Mouse (Mus musculus) CH12.LX (cell line): ENCODE measurements around the gene Cdh23. TPM values are rescaled to one million over a fixed set of nuclear protein-coding genes. Genes with fewer than 3 reads are reported as not detected.

Source experiments
- DNase-seq: peaks from one replicate; pipeline ENCODE4 v3.0.0-alpha.2; 2013; ENCODE audit errors: extremely low read depth
- H3K27ac ChIP-seq: 2 replicates; pipeline ENCODE4 v1.5.1; 2012; ENCODE audit warnings: low read depth, mild to moderate bottlenecking, control low read depth, moderate library complexity; ENCODE audit not compliant: insufficient read depth
- H3K27me3 ChIP-seq: replicated peaks from 2 replicates; pipeline ENCODE3; 2012; ENCODE audit warnings: inconsistent platforms
- H3K36me3 ChIP-seq, 2 experiments: replicated peaks in 1 of 2; 2 replicates each; pipeline versions ENCODE3 to v1.6.1; 2012; ENCODE audit warnings: inconsistent platforms in 1 of 2, low read length in 1 of 2, mild to moderate bottlenecking in 1 of 2, mixed read lengths in 1 of 2, moderate library complexity in 1 of 2; ENCODE audit not compliant: control insufficient read depth in 1 of 2, insufficient read depth in 1 of 2
- H3K4me1 ChIP-seq, 2 experiments: 2 replicates each; pipeline ENCODE4 v1.6.1; 2012; ENCODE audit warnings: inconsistent platforms in 1 of 2, moderate library complexity in 1 of 2; ENCODE audit not compliant: insufficient read depth in 2 of 2, control insufficient read depth in 1 of 2
- H3K4me2 ChIP-seq: 2 replicates; pipeline ENCODE4 v1.6.1; 2012; ENCODE audit warnings: low read depth, mild to moderate bottlenecking, control low read depth; ENCODE audit not compliant: poor library complexity, insufficient read depth, severe bottlenecking
- H3K4me3 ChIP-seq, 3 experiments: fragments of 150-350 bp in 1 of 3; sonication (generic) in 1 of 3; replicated peaks in 1 of 3; 2 replicates each; pipeline versions ENCODE3 to v1.5.1; 2011 to 2012; ENCODE audit warnings: low read depth in 2 of 3, low read length in 2 of 3, mild to moderate bottlenecking in 2 of 3, moderate library complexity in 2 of 3, control low read depth in 1 of 3, improper control_type of control experiment in 1 of 3, inconsistent platforms in 1 of 3, mixed read lengths in 1 of 3; ENCODE audit not compliant: poor library complexity in 1 of 3
- H3K79me2 ChIP-seq: replicated peaks from 2 replicates; pipeline ENCODE4 v1.6.1; 2012; ENCODE audit warnings: mild to moderate bottlenecking, moderate library complexity; ENCODE audit not compliant: control insufficient read depth, poor library complexity, insufficient read depth, severe bottlenecking; ENCODE audit errors: extremely low read depth
- H3K9ac ChIP-seq: 2 replicates; pipeline ENCODE4 v1.6.1; 2012; ENCODE audit warnings: low read depth, mild to moderate bottlenecking, control low read depth, moderate library complexity; ENCODE audit not compliant: insufficient read depth
- H3K9me3 ChIP-seq: replicated peaks from 2 replicates; pipeline ENCODE3; 2012; ENCODE audit warnings: low read length, inconsistent platforms, mixed read lengths
- BHLHE40 ChIP-seq: IDR thresholded peaks from 2 replicates; pipeline ENCODE4 v1.6.1; 2011; ENCODE audit warnings: mild to moderate bottlenecking, low read depth, low read length, improper control_type of control experiment
- CHD1 ChIP-seq: IDR thresholded peaks from 2 replicates; pipeline ENCODE4 v1.6.1; 2012; ENCODE audit warnings: low read depth, low read length, improper control_type of control experiment, inconsistent platforms
- CHD2 ChIP-seq: IDR thresholded peaks from 2 replicates; pipeline ENCODE4 v1.6.1; 2011; ENCODE audit warnings: low read length, improper control_type of control experiment
- ELF1 ChIP-seq: IDR thresholded peaks from 2 replicates; pipeline ENCODE4 v1.6.1; 2014; ENCODE audit warnings: low read depth, mild to moderate bottlenecking, inconsistent platforms, low read length, improper control_type of control experiment
- EP300 ChIP-seq: IDR thresholded peaks from 2 replicates; pipeline ENCODE4 v1.6.1; 2011; ENCODE audit warnings: low read length, improper control_type of control experiment
- ETS1 ChIP-seq: conservative IDR thresholded peaks from 2 replicates; pipeline ENCODE4 v1.6.1; 2012; ENCODE audit warnings: low read depth, mild to moderate bottlenecking, inconsistent platforms, low read length, improper control_type of control experiment, moderate library complexity
- IRF4 ChIP-seq: IDR thresholded peaks from 2 replicates; pipeline ENCODE4 v1.6.1; 2014; ENCODE audit warnings: low read depth, mild to moderate bottlenecking, inconsistent platforms, low read length, improper control_type of control experiment
- MAFK ChIP-seq: IDR thresholded peaks from 2 replicates; pipeline ENCODE4 v1.6.1; 2011; ENCODE audit warnings: low read length, improper control_type of control experiment; ENCODE audit not compliant: insufficient replicate concordance
- MAZ ChIP-seq: IDR thresholded peaks from 2 replicates; pipeline ENCODE4 v1.6.1; 2012; ENCODE audit warnings: low read depth, mild to moderate bottlenecking, inconsistent platforms, low read length, improper control_type of control experiment, moderate library complexity
- MEF2A ChIP-seq: IDR thresholded peaks from 2 replicates; pipeline ENCODE4 v1.6.1; 2014; ENCODE audit warnings: low read depth, mild to moderate bottlenecking, inconsistent platforms, low read length, improper control_type of control experiment, borderline replicate concordance
- MXI1 ChIP-seq: IDR thresholded peaks from 2 replicates; pipeline ENCODE4 v1.6.1; 2011; ENCODE audit warnings: mild to moderate bottlenecking, low read depth, low read length, improper control_type of control experiment
- MYC ChIP-seq: IDR thresholded peaks from 2 replicates; pipeline ENCODE4 v1.6.1; 2011; ENCODE audit warnings: low read depth, mild to moderate bottlenecking, improper control_type of control experiment, low read length
- NRF1 ChIP-seq: IDR thresholded peaks from 2 replicates; pipeline ENCODE4 v1.6.1; 2014; ENCODE audit warnings: low read depth, mild to moderate bottlenecking, inconsistent platforms, low read length, improper control_type of control experiment, moderate library complexity
- POLR2A ChIP-seq: IDR thresholded peaks from 2 replicates; pipeline ENCODE4 v1.6.1; 2011; ENCODE audit warnings: low read depth, mild to moderate bottlenecking, improper control_type of control experiment, low read length
- RCOR1 ChIP-seq: conservative IDR thresholded peaks from 2 replicates; pipeline ENCODE4 v1.6.1; 2012; ENCODE audit warnings: low read depth, mild to moderate bottlenecking, inconsistent platforms, low read length, improper control_type of control experiment
- SIN3A ChIP-seq: IDR thresholded peaks from 2 replicates; pipeline ENCODE4 v1.6.1; 2012; ENCODE audit warnings: low read length, improper control_type of control experiment, inconsistent platforms
- SMC3 ChIP-seq: IDR thresholded peaks from 2 replicates; pipeline ENCODE4 v1.6.1; 2011; ENCODE audit warnings: low read depth, low read length, improper control_type of control experiment
- TCF12 ChIP-seq: IDR thresholded peaks from 2 replicates; pipeline ENCODE4 v1.6.1; 2014; ENCODE audit warnings: low read depth, mild to moderate bottlenecking, inconsistent platforms, low read length, improper control_type of control experiment
- USF1 ChIP-seq: IDR thresholded peaks from 2 replicates; pipeline ENCODE4 v1.6.1; 2014; ENCODE audit warnings: low read depth, mild to moderate bottlenecking, inconsistent platforms, low read length, improper control_type of control experiment
- ZMIZ1 ChIP-seq: IDR thresholded peaks from 2 replicates; pipeline ENCODE4 v1.6.1; 2012; ENCODE audit warnings: low read depth, mild to moderate bottlenecking, inconsistent platforms, low read length, improper control_type of control experiment
- ZNF384 ChIP-seq: IDR thresholded peaks from 2 replicates; pipeline ENCODE4 v1.6.1; 2012; ENCODE audit warnings: low read depth, low read length, improper control_type of control experiment, inconsistent platforms
- dilution Hi-C: fragments of 300-500 bp; cut with MboI; formaldehyde crosslinking; loops from 2 replicates; pipeline ENCODE4 v1.14.3; 2020; ENCODE audit warnings: low sequenced_read_pairs; ENCODE audit not compliant: extremely low pct_unique_long_range_greater_than_20kb, extremely low pct_ligation_motif_present
- in situ Hi-C: fragments of 300-500 bp; cut with MboI; formaldehyde crosslinking; loops from 3 replicates; pipeline ENCODE4 v1.14.3; 2019; ENCODE audit warnings: low sequenced_read_pairs, low pct_ligation_motif_present, low pct_unique_long_range_greater_than_20kb, mixed read lengths
- polyA plus RNA-seq: library from polyadenylated mRNA; unstranded; fragments of >175 nt; gene quantifications from 2 replicates; pipeline ENCODE4 v1.2.1, GENCODE M21; 2012; ENCODE audit warnings: low read depth; ENCODE audit not compliant: insufficient read length
- total RNA-seq, 2 experiments: library from RNA; depleted of rRNA; stranded (reverse); fragments of 300-350 nt in 1 of 2; fragments of >200 nt in 1 of 2; gene quantifications; 2 replicates each; pipeline ENCODE4 v1.2.3; 2012 to 2014

The Cdh23 gene
- total and polyA plus RNA-seq, 3 experiments, result 0.20 to 0.73 (median 0.30) TPM

DNA sequence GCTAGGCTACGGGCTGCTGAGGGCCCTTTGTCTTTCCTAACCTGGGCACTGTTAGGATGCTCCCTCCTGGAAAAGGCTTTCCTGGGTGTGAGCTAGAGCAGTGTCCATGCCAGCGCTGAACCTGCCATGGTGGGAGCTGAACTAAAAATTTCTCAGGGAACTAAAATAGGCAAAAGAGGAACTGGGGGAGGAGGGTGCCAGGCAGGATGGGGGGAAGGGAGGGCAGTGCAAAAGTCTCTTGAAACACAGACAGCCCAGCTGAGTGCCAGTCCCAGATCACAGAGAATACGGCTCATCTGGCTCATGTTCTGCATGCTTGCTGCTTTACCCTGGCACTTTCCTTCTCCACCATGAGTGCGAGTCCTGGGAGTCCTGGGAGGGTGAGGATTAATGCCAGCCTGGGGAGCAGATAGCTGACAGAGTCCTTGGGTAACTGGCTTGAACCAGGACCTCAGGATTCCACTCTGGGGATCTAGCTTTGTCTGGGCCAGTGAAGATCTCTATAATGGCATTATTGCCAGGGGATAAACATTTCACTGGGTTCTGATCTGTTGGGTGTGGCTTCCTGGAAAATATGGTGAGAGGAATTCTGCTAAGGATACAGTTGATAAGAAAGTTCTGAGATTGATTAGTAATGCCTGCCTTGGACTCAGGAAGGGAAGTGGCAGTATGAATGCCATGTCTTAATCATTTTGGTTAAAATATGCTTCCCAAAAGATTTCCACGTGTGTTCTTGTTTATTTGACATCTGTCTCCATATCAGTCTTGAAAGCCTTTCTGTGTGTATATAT, 324.5 kb downstream of the Cdh23 start:
- H3K4me2 ChIP-seq, result peak overlapping the region; percentile 37

DNA sequence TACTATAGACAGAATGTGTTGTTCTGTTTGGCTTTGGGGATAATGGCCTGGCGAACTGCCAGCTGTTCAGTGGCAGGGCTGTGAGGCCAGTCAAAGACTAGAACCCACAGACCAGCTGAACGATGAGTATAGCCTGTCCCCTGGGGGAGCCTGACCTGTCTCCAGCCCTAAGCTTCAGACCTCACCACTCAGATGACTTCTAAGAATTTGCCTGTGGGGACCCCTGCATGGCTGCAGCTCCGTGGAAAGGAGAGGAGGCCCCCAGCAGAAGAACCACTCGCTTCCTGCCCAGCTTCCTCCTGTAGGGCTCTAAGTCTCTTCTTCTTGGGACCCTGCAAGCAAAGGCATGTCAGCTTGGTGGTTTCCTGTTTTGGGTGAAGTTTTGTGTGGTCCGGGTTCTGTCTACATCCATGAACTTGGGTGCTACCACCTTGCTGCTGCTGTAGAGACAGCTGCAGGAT, 325.7 kb downstream of the Cdh23 start:
- H3K36me3 ChIP-seq, result peaks cover 2 to 8% of the 10 kb centered on the region in 2 experiments
- H3K4me2 ChIP-seq, result peak overlapping the region; percentile 37; the same call in 1 of the 2 replicates
- H3K27ac ChIP-seq, result peak overlapping the region; percentile 87
- no peaks in the 10 kb centered on the region for H3K9me3 ChIP-seq
- no peaks in the 10 kb centered on the region for H3K27me3 ChIP-seq
- no peaks in the 10 kb centered on the region for H3K79me2 ChIP-seq
- peak; percentile 78 for DNase-seq
- dilution Hi-C loops, result no loop called here
- in situ Hi-C loops, result no loop called here
- no peak overlapping the region for H3K9ac ChIP-seq
- H3K4me1 ChIP-seq, result peaks cover 43 to 79% of the 10 kb centered on the region in 2 experiments
- peak overlapping the region in 1 of 3 experiments; percentile 1 for H3K4me3 ChIP-seq
- TF ChIP-seq CHD1 (peak; percentile 78; the same call in 1 of the 2 replicates), ZNF384 (no peak), EP300 (peak; percentile 74), ELF1 (peak; percentile 68), TCF12 (peak; percentile 92), ETS1 (peak; percentile 95), BHLHE40 (peak; percentile 70), MXI1 (0 out of 2 replicates have a peak, but pooled peaks have one; percentile 4), USF1 (no peak), IRF4 (peak; percentile 80), CHD2 (peak; percentile 53; the same call in 1 of the 2 replicates), MYC (no peak), MEF2A (peak; percentile 90), MAZ (peak; percentile 72; the same call in 1 of the 2 replicates)

More for the DNA sequence above, 324.5 kb downstream of the Cdh23 start:
- H3K27me3 ChIP-seq, result no peaks in the 10 kb centered on the region
- no peak overlapping the region for H3K9ac ChIP-seq
- peaks cover 46 to 86% of the 10 kb centered on the region in 2 experiments for H3K4me1 ChIP-seq
- in situ Hi-C loops, result no loop called here
- H3K9me3 ChIP-seq, result no peaks in the 10 kb centered on the region
- DNase-seq, result peak; percentile 69
- H3K79me2 ChIP-seq, result no peaks in the 10 kb centered on the region
- H3K36me3 ChIP-seq, result peaks cover 0 to 13% of the 10 kb centered on the region in 2 experiments
- peak overlapping the region in 1 of 3 experiments; percentile 28 for H3K4me3 ChIP-seq
- TF ChIP-seq MYC, result no peak
- no peak; the same call in 1 of the 2 replicates for TF ChIP-seq POLR2A
- TF ChIP-seq ZMIZ1, result no peak
- TF ChIP-seq CHD2, result peak; percentile 87
- no peak for TF ChIP-seq MAFK
- TF ChIP-seq IRF4, result peak; percentile 64; the same call in 1 of the 2 replicates
- no peak for TF ChIP-seq TCF12
- no peak for TF ChIP-seq SMC3
- TF ChIP-seq CHD1, result no peak
- TF ChIP-seq RCOR1, result 0 out of 2 replicates have a peak, but pooled peaks have one; percentile 33
- peak; percentile 82; the same call in 1 of the 2 replicates for TF ChIP-seq MEF2A
- TF ChIP-seq SIN3A, result peak; percentile 49; the same call in 1 of the 2 replicates
- 0 out of 2 replicates have a peak, but pooled peaks have one; percentile 35 for TF ChIP-seq MXI1
- no peak; the same call in none of the 2 replicates for TF ChIP-seq ETS1
- TF ChIP-seq NRF1, result no peak
- dilution Hi-C loops, result no loop called here
- H3K27ac ChIP-seq, result peak overlapping the region; percentile 87
